9 mouse cellular contexts compared by ENCODE assay signal in the genomic region with DNA sequence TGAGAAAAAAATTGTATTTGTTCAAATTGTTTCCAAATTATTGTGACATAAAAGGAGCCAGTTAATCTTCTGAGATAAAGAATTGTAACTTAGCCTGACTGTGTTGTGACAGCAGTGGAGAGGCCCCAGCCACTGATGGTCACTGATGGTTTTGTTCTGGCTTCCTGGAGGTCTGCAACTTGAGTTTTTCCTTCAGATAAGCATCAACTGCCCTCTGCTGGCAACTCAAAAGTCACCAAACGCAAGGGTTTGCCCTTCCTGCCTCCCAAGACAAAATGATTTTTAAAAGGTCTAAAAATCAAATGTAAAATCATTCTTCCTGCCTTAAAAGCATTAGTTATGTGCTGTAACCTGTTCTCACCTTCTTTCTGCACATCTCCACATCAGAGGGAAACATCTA.
DNase-seq lines count a peak whose midpoint lies in the region; ATAC-seq and TF ChIP-seq lines count a peak whose summit lies in the region.
"Had no signal": no experiment of that assay in that cellular context is flagged by ENCODE, and none has a peak within 500 bp of the region (broad histone marks: within the 10 kb centered on the region; RNA-seq: fewer than 3 reads in every experiment).

No protein-coding gene starts in this region.

- H3K4me3 ChIP-seq in heart, adult 2 months, result no peak overlapping the region
- H3K4me3 ChIP-seq in neural tube, embryonic 11.5 days (ENCODE audit: low read depth, low read length), result no peak overlapping the region
- H3K4me3 ChIP-seq in neural tube, embryonic 15.5 days (replicated peaks), result no peak overlapping the region
- H3K4me3 ChIP-seq in hindbrain, postnatal 0 days (ENCODE audit: low read length), result no peak overlapping the region
- H3K4me3 ChIP-seq: heart, embryonic 13.5 days had no signal

- TF ChIP-seq POLR2A in heart, adult 2 months (IDR thresholded peaks at IDR 0.05; ENCODE audit: insufficient read depth, low read depth, low read length), result no peak

- ATAC-seq in neural tube, embryonic 11.5 days (ENCODE audit: insufficient read depth, low FRiP score, low TSS enrichment), result no peak
- no peak for ATAC-seq in neural tube, embryonic 15.5 days (ENCODE audit: low FRiP score)
- no peak for ATAC-seq in hindbrain, postnatal 0 days
- no peak for ATAC-seq in megakaryocyte-erythroid progenitor cell, adult 5-6 weeks (replicated peaks; ENCODE audit: low FRiP score, low TSS enrichment, poor library complexity, severe bottlenecking)
- no peak for ATAC-seq in erythroid progenitor cell, adult 5-6 weeks (replicated peaks; ENCODE audit: low FRiP score, poor library complexity, severe bottlenecking)

- no peaks in the 10 kb centered on the region for H3K36me3 ChIP-seq in heart, adult 2 months (ENCODE audit: control insufficient read depth, insufficient read depth, low read length)
- no peaks in the 10 kb centered on the region for H3K36me3 ChIP-seq in neural tube, embryonic 11.5 days (ENCODE audit: control insufficient read depth, insufficient read depth, low read length)
- no peaks in the 10 kb centered on the region for H3K36me3 ChIP-seq in neural tube, embryonic 15.5 days
- no peaks in the 10 kb centered on the region for H3K36me3 ChIP-seq in hindbrain, postnatal 0 days (ENCODE audit: insufficient read depth, low read length)
- H3K36me3 ChIP-seq: heart, embryonic 13.5 days had no signal

- peak; percentile 51 for TF ChIP-seq CTCF in heart, adult 2 months (IDR thresholded peaks at IDR 0.05)
- peak; percentile 56 for TF ChIP-seq CTCF in hindbrain, postnatal 0 days (IDR thresholded peaks at IDR 0.05; ENCODE audit: low read depth)

- H3K4me2 ChIP-seq in neural tube, embryonic 11.5 days (ENCODE audit: low read depth), result no peak overlapping the region
- H3K4me2 ChIP-seq in neural tube, embryonic 15.5 days, result no peak overlapping the region
- H3K4me2 ChIP-seq in hindbrain, postnatal 0 days (ENCODE audit: low read depth, low read length), result no peak overlapping the region
- H3K4me2 ChIP-seq: heart, embryonic 13.5 days had no signal

- H3K9ac ChIP-seq in heart, adult 2 months (ENCODE audit: low read depth, low read length), result no peak overlapping the region
- no peak overlapping the region for H3K9ac ChIP-seq in neural tube, embryonic 11.5 days (ENCODE audit: low read length)
- no peak overlapping the region for H3K9ac ChIP-seq in neural tube, embryonic 15.5 days (replicated peaks)
- H3K9ac ChIP-seq in hindbrain, postnatal 0 days (replicated peaks; ENCODE audit: low read length), result no peak overlapping the region
- H3K9ac ChIP-seq: heart, embryonic 13.5 days had no signal

- WGBS in heart, adult 2 months, result 33% methylated on average over 1 of the region's 1 CpGs
- 47% methylated on average over 1 of the region's 1 CpGs for WGBS in neural tube, embryonic 11.5 days
- 42% methylated on average over 1 of the region's 1 CpGs for WGBS in neural tube, embryonic 15.5 days
- WGBS in hindbrain, postnatal 0 days, result 42% methylated on average over 1 of the region's 1 CpGs

- DNase-seq in heart, adult 2 months, result no peak
- no peak for DNase-seq in heart, postnatal 25 days (ENCODE audit: low spot score)
- peak; percentile 28 for DNase-seq in neural tube, embryonic 11.5 days (ENCODE audit: low spot score)
- DNase-seq in hindbrain, postnatal 0 days (ENCODE audit: low spot score), result peak; percentile 61
- no peak for DNase-seq in urinary bladder, adult 2 months (ENCODE audit: low spot score)

- no peaks in the 10 kb centered on the region for H3K9me3 ChIP-seq in neural tube, embryonic 11.5 days (ENCODE audit: control insufficient read depth, low read length)
- H3K9me3 ChIP-seq in neural tube, embryonic 15.5 days (replicated peaks), result no peaks in the 10 kb centered on the region
- H3K9me3 ChIP-seq in hindbrain, postnatal 0 days (ENCODE audit: low read length), result no peaks in the 10 kb centered on the region
- H3K9me3 ChIP-seq: heart, embryonic 13.5 days had no signal

- TF ChIP-seq EP300 in heart, adult 2 months (IDR thresholded peaks at IDR 0.05; ENCODE audit: insufficient read depth, low read depth, low read length), result no peak

- intact Hi-C loops in heart, adult 2 months (cut with DNase I), result no loop called here
- intact Hi-C loops in heart, postnatal 25 days (cut with DNase I), result no loop called here

- no peaks in the 10 kb centered on the region for H3K4me1 ChIP-seq in heart, adult 2 months (ENCODE audit: control insufficient read depth, insufficient read depth, low read length)
- H3K4me1 ChIP-seq in neural tube, embryonic 11.5 days (ENCODE audit: control insufficient read depth, insufficient read depth, low read length), result no peaks in the 10 kb centered on the region
- H3K4me1 ChIP-seq in neural tube, embryonic 15.5 days, result no peaks in the 10 kb centered on the region
- no peaks in the 10 kb centered on the region for H3K4me1 ChIP-seq in hindbrain, postnatal 0 days (ENCODE audit: insufficient read depth, low read length)
- H3K4me1 ChIP-seq: heart, embryonic 13.5 days had no signal

- H3K79me2 ChIP-seq in heart, adult 2 months (replicated peaks; ENCODE audit: control insufficient read depth, insufficient read depth, low read length), result no peaks in the 10 kb centered on the region

- H3K27me3 ChIP-seq in heart, adult 2 months (ENCODE audit: control insufficient read depth, insufficient read depth, low read length), result no peaks in the 10 kb centered on the region
- no peaks in the 10 kb centered on the region for H3K27me3 ChIP-seq in neural tube, embryonic 11.5 days (ENCODE audit: control insufficient read depth, insufficient read depth, low read length)
- no peaks in the 10 kb centered on the region for H3K27me3 ChIP-seq in neural tube, embryonic 15.5 days (replicated peaks)
- H3K27me3 ChIP-seq in hindbrain, postnatal 0 days (ENCODE audit: insufficient read depth, low read length), result no peaks in the 10 kb centered on the region
- H3K27me3 ChIP-seq: heart, embryonic 13.5 days had no signal

- no peak overlapping the region for H3K27ac ChIP-seq in heart, adult 2 months
- no peak overlapping the region for H3K27ac ChIP-seq in neural tube, embryonic 11.5 days (ENCODE audit: low read depth, low read length)
- H3K27ac ChIP-seq in neural tube, embryonic 15.5 days (replicated peaks), result no peak overlapping the region
- H3K27ac ChIP-seq in hindbrain, postnatal 0 days, result no peak overlapping the region
- H3K27ac ChIP-seq: heart, embryonic 13.5 days had no signal

Comparison
In these comparisons a context has a peak if more than half of its experiments do, and no peak if none do; other contexts are left out.
1. DNase-seq: peak in neural tube, embryonic 11.5 days (single experiment) and hindbrain, postnatal 0 days (single experiment); none in heart, adult 2 months (0 of 2), heart, postnatal 25 days (single experiment) and urinary bladder, adult 2 months (single experiment).